Mouse (Mus musculus) 416B (cell line): ENCODE data around the gene Mixl1.

ENCODE experiments used
- DNase-seq: peaks from one replicate; pipeline ENCODE4 v3.0.0; 2011; ENCODE audit warnings: low read depth

Gene Mixl1

GRCm38 (mm10) chr1:180696626-180697352 lies at the start of gene Mixl1:
Gene Mixl1 (minus strand): TSS chr1:180697034.
- no peak for DNase-seq

GRCm38 (mm10) chr1:180729231-180729630 lies 32.4 kb upstream of the Mixl1 start:
- DNase-seq, result peak; percentile 12

GRCm38 (mm10) chr1:180726183-180726582 lies 29.3 kb upstream of the Mixl1 start:
- DNase-seq, result no peak

GRCm38 (mm10) chr1:180725704-180726179 lies 28.9 kb upstream of the Mixl1 start, which contains the start of gene Acbd3:
Gene Acbd3 (plus strand): TSS chr1:180726043.
- peak; percentile 90 for DNase-seq

- DNase-seq, result peak; percentile 42
Measured at GRCm38 (mm10) chr1:180723701-180724238, 26.9 kb upstream of the Mixl1 start.

DNA sequence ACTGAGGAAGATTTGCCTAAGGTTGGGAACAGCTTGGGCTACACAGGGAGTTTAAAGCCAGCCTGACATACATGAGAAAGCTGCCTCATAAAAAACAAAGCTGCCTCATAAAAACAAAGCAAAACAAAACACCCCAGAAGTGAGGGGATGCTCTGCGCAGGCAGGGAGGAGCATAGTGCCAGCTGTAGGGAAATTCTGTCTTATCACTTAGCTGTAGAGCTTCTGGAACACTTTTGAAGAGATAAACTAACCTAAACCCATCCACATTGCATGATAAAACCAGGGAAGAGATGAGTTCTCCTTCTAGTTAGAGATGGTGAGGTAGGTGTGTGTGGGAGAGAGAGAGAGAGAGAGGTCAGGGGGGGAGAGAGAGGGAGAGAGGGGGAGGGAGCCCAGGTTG lies 25.8 kb upstream of the Mixl1 start:
- DNase-seq, result no peak

GRCm38 (mm10) chr1:180719951-180720689 lies 23.3 kb upstream of the Mixl1 start:
- DNase-seq, result peak; percentile 78

DNA sequence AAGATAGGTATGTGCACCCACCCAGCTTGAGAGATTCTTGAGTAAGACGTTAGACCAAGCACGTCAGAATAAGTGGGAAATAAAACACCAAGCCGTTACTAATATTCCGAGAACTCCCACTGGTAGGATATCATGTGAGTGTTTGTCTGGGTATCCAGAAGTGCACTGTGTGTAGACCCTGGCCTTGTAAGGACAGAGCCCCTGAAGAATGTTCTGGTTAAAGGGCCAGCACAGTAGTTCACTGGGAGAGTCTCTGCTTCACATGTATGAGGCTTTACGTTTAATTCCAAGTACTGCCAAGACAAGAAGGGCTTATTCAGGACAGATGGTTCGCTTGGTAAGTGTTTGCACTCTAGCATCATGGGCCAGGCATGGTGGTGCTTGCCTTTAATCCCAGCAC lies 22.6 kb upstream of the Mixl1 start:
- DNase-seq, result no peak

DNA sequence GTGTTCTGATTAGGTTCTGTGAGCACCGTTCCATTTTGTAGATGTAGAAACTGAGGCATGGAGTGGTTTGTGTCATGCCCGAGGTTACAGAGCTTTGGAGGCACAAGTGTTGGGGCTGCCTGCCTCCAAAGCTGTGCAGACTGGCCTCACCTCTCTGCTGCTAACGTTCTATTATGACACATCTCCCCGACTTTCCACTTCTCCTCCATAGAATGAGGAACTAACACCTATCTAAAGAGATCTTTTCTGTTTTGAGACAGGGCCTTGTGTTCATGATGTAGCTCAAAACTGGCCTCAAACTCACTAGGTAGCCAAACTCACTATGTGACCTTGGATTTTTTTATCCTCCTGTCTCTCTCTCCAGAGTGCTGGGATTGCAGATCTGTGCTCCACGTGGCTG lies 21.9 kb upstream of the Mixl1 start:
- DNase-seq, result peak; percentile 49

GRCm38 (mm10) chr1:180708935-180709776 lies 12.3 kb upstream of the Mixl1 start:
- no peak for DNase-seq

DNA sequence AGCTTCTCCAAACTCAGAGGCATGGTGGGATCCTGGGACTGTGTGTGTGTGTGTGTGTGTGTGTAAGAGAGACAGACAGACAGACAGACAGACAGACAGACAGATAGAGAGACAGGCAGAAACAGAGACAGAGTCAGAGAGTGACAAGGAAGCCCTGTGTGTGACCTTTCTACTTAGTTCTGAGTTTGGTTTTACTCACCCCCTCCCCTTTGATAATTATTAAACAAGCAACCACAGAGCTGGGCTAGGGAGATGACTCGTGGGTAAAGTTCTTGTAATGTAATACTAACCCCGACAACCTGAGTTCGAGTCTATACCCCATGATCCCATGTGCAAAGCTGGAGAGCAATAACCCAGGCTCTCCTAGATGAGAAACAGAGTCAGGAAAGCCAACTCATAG lies 11.0 kb upstream of the Mixl1 start:
- no peak for DNase-seq

GRCm38 (mm10) chr1:180707368-180707767 lies 10.5 kb upstream of the Mixl1 start:
- DNase-seq, result no peak

DNA sequence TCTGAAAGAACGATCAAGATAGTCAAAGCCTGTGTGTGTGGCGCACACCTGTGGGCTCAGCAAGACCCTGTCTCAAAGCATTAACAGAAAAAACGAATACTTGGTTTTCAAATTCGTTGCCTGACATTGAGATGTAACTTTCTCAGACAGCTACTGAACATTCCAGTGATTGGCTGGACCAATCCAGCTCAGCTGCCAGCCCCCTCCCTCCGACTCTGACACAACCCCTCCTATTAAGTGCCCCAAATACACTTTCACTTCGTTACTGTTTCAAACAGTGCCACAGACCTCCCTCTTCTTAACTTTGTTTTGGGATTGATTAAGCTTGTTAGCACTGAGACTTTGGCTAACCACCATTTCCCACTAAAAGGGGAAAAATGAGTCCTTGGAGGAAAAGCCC lies 6.6 kb upstream of the Mixl1 start:
- no peak for DNase-seq

DNA sequence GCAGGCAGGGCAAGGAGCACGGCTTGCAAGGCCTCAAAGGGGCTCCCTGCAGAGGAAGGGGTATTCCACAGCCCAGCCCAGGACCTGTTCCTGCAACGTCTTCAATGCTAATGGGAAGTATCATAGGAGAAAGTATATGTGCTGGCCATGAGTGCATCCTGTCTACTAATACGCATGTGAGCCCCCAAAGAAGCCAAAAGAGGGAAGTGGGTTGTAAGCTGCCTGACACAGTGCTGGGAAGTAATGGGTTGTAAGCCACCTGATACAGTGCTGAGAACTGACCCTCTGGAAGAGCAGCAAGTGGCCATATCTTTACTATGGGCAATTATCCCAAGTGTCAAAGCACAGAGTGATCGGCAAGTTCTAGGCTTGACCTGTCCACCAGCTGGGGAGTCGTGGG lies 1.2 kb upstream of the Mixl1 start:
- DNase-seq, result peak; percentile 17

GRCm38 (mm10) chr1:180691284-180691683 lies 5.5 kb downstream of the Mixl1 start:
- DNase-seq, result no peak
